Mouse (Mus musculus) heart, embryonic 12.5 days (tissue): ENCODE data around the gene Csrp1. TPM values are rescaled to one million over a fixed set of nuclear protein-coding genes. Genes with fewer than 3 reads are reported as not detected.

ENCODE experiments used
- ATAC-seq: fragments of 200-750 bp; cut with Nextera tagmentation; 2 replicates; pipeline ENCODE4 v1.8.0; 2017; ENCODE audit warnings: moderate TSS enrichment, moderate library complexity; ENCODE audit not compliant: insufficient number of reproducible peaks, low FRiP score
- H3K27ac ChIP-seq: fragments of 300-500 bp; sonication (generic); 2 replicates; pipeline ENCODE4 v1.5.1; 2016; ENCODE audit warnings: mild to moderate bottlenecking, moderate library complexity; ENCODE audit not compliant: poor library complexity, severe bottlenecking
- H3K27me3 ChIP-seq: fragments of 300-500 bp; sonication (generic); replicated peaks from 2 replicates; pipeline ENCODE4 v1.6.1; 2016; ENCODE audit warnings: mild to moderate bottlenecking, moderate library complexity
- H3K36me3 ChIP-seq: fragments of 300-500 bp; sonication (generic); 2 replicates; pipeline ENCODE4 v1.6.1; 2016; ENCODE audit warnings: mild to moderate bottlenecking, moderate library complexity
- H3K4me1 ChIP-seq: fragments of 300-500 bp; sonication (generic); replicated peaks from 2 replicates; pipeline ENCODE4 v1.6.1; 2016; ENCODE audit warnings: mild to moderate bottlenecking
- H3K4me2 ChIP-seq: fragments of 300-500 bp; sonication (generic); 2 replicates; pipeline ENCODE4 v1.6.1; 2016; ENCODE audit warnings: mild to moderate bottlenecking, moderate library complexity
- H3K4me3 ChIP-seq: fragments of 300-500 bp; sonication (generic); 2 replicates; pipeline ENCODE4 v1.5.1; 2016; ENCODE audit warnings: mild to moderate bottlenecking
- H3K9ac ChIP-seq: fragments of 300-500 bp; sonication (generic); 2 replicates; pipeline ENCODE4 v1.6.1; 2016; ENCODE audit warnings: mild to moderate bottlenecking, moderate library complexity
- H3K9me3 ChIP-seq: fragments of 300-500 bp; sonication (generic); replicated peaks from 2 replicates; pipeline ENCODE4 v1.6.1; 2016; ENCODE audit warnings: mild to moderate bottlenecking, moderate library complexity
- WGBS: fragments of 180-500 bp; shearing (Covaris S2); methylation state at CpG from one replicate; pipeline ENCODE4 v1.1.7; 2016; 5-methylcytosine and 5-hydroxymethylcytosine counted together
- polyA plus RNA-seq: library from polyadenylated mRNA; unstranded; fragments of >200 nt; fragmentation: Nextera tagmentation; extraction: Ambion mirVana; gene quantifications from 2 replicates; pipeline ENCODE4 v1.2.1, GENCODE M21; 2016

The Csrp1 gene
- polyA plus RNA-seq, 1 experiment from 2014 or later = 270 TPM

DNA sequence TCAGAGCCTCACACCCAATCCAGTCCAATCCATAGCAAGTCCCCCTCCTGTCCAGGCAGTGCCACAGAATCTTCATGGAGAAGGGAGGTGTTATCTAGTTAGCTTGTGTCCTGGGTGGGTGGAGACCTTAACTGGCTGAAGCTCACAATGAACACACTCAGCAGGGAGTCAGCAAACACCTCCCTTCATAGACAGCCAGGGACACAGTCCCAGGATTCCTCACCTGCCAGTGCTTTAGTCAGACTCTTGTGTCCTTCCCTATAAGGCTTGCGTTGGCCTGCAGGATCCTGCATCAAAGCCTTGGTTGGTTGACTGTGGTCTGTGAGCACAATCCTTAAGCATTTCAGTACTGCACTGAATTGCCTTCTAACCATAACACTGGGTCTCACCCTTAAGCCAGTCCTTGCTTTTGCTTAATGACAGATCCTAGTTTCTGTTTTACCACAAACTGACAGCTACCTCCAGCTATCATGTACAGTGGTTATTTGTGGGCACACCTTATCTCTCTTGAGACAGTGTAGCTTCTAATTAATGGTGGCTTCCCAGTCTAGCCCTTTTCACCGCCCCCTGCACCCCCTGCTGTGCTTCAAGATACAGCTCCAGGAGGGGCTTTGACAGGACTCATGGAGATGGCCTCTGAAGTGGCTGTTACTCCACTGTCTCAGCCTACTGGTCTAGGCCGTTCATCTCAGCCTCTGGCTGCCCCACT lies 4.8 kb upstream of the Csrp1 start:
- H3K27ac ChIP-seq = peak overlapping the region; percentile 92
- peak; percentile 51 for ATAC-seq
- WGBS = 24% methylated on average over 3 of the region's 3 CpGs

GRCm38 (mm10) chr1:135719486-135719885 lies 375 bp upstream of the Csrp1 start:
- H3K4me2 ChIP-seq = 0 out of 2 replicates have a peak overlapping the region, but pooled peaks have one; percentile 18
- H3K4me3 ChIP-seq = no peak overlapping the region
- H3K9ac ChIP-seq = 0 out of 2 replicates have a peak overlapping the region, but pooled peaks have one; percentile 3
- 0 out of 2 replicates have a peak, but pooled peaks cover 3% of the 10 kb centered on the region for H3K9me3 ChIP-seq
- ATAC-seq = peak; percentile 27; the same call in 1 of the 2 replicates
- 20% methylated on average over 9 of the region's 9 CpGs for WGBS
- H3K27ac ChIP-seq = no peak overlapping the region; the same call in 1 of the 2 replicates
- peaks cover 35% of the 10 kb centered on the region for H3K4me1 ChIP-seq
- no peaks in the 10 kb centered on the region for H3K36me3 ChIP-seq
- no peaks in the 10 kb centered on the region for H3K27me3 ChIP-seq

More for the DNA sequence above, 4.8 kb upstream of the Csrp1 start:
- H3K9ac ChIP-seq = no peak overlapping the region
- H3K27me3 ChIP-seq = no peaks in the 10 kb centered on the region
- no peaks in the 10 kb centered on the region for H3K36me3 ChIP-seq
- H3K4me3 ChIP-seq = no peak overlapping the region
- H3K4me1 ChIP-seq = peaks cover 42% of the 10 kb centered on the region
- no peaks in the 10 kb centered on the region for H3K9me3 ChIP-seq
- no peak overlapping the region; the same call in 1 of the 2 replicates for H3K4me2 ChIP-seq

- no peak overlapping the region for H3K4me2 ChIP-seq
- no peak overlapping the region for H3K9ac ChIP-seq
- H3K4me1 ChIP-seq = peaks cover 28% of the 10 kb centered on the region
- H3K9me3 ChIP-seq = 0 out of 2 replicates have a peak, but pooled peaks cover 3% of the 10 kb centered on the region
- WGBS = 65% methylated on average over 1 of the region's 1 CpGs
- no peak overlapping the region for H3K4me3 ChIP-seq
- ATAC-seq = no peak
- H3K27ac ChIP-seq = no peak overlapping the region
- H3K27me3 ChIP-seq = no peaks in the 10 kb centered on the region
- no peaks in the 10 kb centered on the region for H3K36me3 ChIP-seq
Measured at GRCm38 (mm10) chr1:135723016-135723415, 3.2 kb downstream of the Csrp1 start.

DNA sequence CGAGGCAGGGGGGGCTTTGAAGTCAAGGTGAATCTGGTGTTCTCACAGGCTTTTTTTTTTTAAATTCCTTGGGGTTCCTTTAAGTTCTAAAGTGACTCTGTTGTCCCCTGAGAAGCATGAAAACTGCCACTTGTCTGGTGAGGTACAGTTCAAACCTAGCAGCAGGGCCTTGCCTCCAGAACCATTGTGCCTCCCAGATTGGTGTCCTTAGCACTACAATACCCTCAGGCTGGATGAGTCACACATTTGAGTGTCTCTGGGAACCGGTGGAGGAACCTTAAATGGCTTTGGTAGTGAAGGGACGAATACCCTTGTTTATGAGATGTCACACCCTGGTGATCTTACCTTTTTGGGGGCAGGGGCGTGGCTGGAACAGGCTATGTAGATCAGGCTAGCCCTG lies 4.3 kb downstream of the Csrp1 start:
- no peak for ATAC-seq
- 54% methylated on average over 4 of the region's 4 CpGs for WGBS
- Histone ChIP-seq H3K27ac (no peak overlapping the region), H3K4me3 (no peak overlapping the region), H3K36me3 (no peaks in the 10 kb centered on the region), H3K4me2 (no peak overlapping the region), H3K9ac (no peak overlapping the region), H3K9me3 (0 out of 2 replicates have a peak, but pooled peaks cover 3% of the 10 kb centered on the region), H3K4me1 (peaks cover 35% of the 10 kb centered on the region), H3K27me3 (no peaks in the 10 kb centered on the region)

- no peak overlapping the region for H3K4me3 ChIP-seq
- 0 out of 2 replicates have a peak, but pooled peaks cover 3% of the 10 kb centered on the region for H3K9me3 ChIP-seq
- no peak for ATAC-seq
- H3K27me3 ChIP-seq = no peaks in the 10 kb centered on the region
- no peaks in the 10 kb centered on the region for H3K36me3 ChIP-seq
- 86% methylated on average over 6 of the region's 6 CpGs for WGBS
- no peak overlapping the region for H3K27ac ChIP-seq
- no peak overlapping the region for H3K4me2 ChIP-seq
- H3K4me1 ChIP-seq = peaks cover 36% of the 10 kb centered on the region
- no peak overlapping the region for H3K9ac ChIP-seq
Measured at GRCm38 (mm10) chr1:135725324-135725723, 5.5 kb downstream of the Csrp1 start.

GRCm38 (mm10) chr1:135725936-135726335 lies 6.1 kb downstream of the Csrp1 start:
- Histone ChIP-seq H3K27ac (no peak overlapping the region), H3K9me3 (0 out of 2 replicates have a peak, but pooled peaks cover 3% of the 10 kb centered on the region), H3K4me1 (peaks cover 38% of the 10 kb centered on the region), H3K36me3 (no peaks in the 10 kb centered on the region), H3K4me3 (no peak overlapping the region), H3K4me2 (no peak overlapping the region), H3K9ac (no peak overlapping the region), H3K27me3 (no peaks in the 10 kb centered on the region)
- ATAC-seq = no peak
- WGBS = 49% methylated on average over 7 of the region's 7 CpGs

- peak overlapping the region; percentile 92 for H3K9ac ChIP-seq
- H3K27ac ChIP-seq = peak overlapping the region; percentile 96
- peak overlapping the region; percentile 65 for H3K4me3 ChIP-seq
- WGBS = under 1% methylated on average over 33 of the region's 35 CpGs
- H3K27me3 ChIP-seq = no peaks in the 10 kb centered on the region
- peaks cover 58% of the 10 kb centered on the region for H3K4me1 ChIP-seq
- peak; percentile 82 for ATAC-seq
- no peaks in the 10 kb centered on the region for H3K36me3 ChIP-seq
- H3K9me3 ChIP-seq = no peaks in the 10 kb centered on the region
- peak overlapping the region; percentile 75 for H3K4me2 ChIP-seq
Measured at GRCm38 (mm10) chr1:135728631-135729366, 8.9 kb downstream of the Csrp1 start.

- Histone ChIP-seq H3K36me3 (no peaks in the 10 kb centered on the region), H3K4me2 (peak overlapping the region; percentile 75), H3K27ac (peak overlapping the region; percentile 96), H3K27me3 (no peaks in the 10 kb centered on the region), H3K9me3 (no peaks in the 10 kb centered on the region), H3K9ac (peak overlapping the region; percentile 92), H3K4me1 (peaks cover 62% of the 10 kb centered on the region), H3K4me3 (peak overlapping the region; percentile 65)
- under 1% methylated on average over 11 of the region's 11 CpGs for WGBS
- ATAC-seq = peak; percentile 36
Measured at GRCm38 (mm10) chr1:135729367-135729713, 9.5 kb downstream of the Csrp1 start.

GRCm38 (mm10) chr1:135729821-135730220 lies 10.0 kb downstream of the Csrp1 start:
- Histone ChIP-seq H3K4me2 (peak overlapping the region; percentile 75), H3K9ac (peak overlapping the region; percentile 92), H3K4me1 (peaks cover 67% of the 10 kb centered on the region), H3K27me3 (no peaks in the 10 kb centered on the region), H3K27ac (peak overlapping the region; percentile 96), H3K36me3 (no peaks in the 10 kb centered on the region), H3K9me3 (no peaks in the 10 kb centered on the region), H3K4me3 (peak overlapping the region; percentile 65)
- ATAC-seq = 0 out of 2 replicates have a peak, but pooled peaks have one; percentile 8
- WGBS = 9% methylated on average over 4 of the region's 4 CpGs

- H3K27ac ChIP-seq = peak overlapping the region; percentile 96
- peak overlapping the region; percentile 75 for H3K4me2 ChIP-seq
- H3K4me1 ChIP-seq = peaks cover 72% of the 10 kb centered on the region
- H3K9ac ChIP-seq = peak overlapping the region; percentile 92
- no peaks in the 10 kb centered on the region for H3K9me3 ChIP-seq
- H3K4me3 ChIP-seq = peak overlapping the region; percentile 65
- no peaks in the 10 kb centered on the region for H3K27me3 ChIP-seq
- ATAC-seq = no peak
- no peaks in the 10 kb centered on the region for H3K36me3 ChIP-seq
- WGBS = 6% methylated on average over 3 of the region's 3 CpGs
Measured at GRCm38 (mm10) chr1:135730296-135730695, 10.4 kb downstream of the Csrp1 start.

DNA sequence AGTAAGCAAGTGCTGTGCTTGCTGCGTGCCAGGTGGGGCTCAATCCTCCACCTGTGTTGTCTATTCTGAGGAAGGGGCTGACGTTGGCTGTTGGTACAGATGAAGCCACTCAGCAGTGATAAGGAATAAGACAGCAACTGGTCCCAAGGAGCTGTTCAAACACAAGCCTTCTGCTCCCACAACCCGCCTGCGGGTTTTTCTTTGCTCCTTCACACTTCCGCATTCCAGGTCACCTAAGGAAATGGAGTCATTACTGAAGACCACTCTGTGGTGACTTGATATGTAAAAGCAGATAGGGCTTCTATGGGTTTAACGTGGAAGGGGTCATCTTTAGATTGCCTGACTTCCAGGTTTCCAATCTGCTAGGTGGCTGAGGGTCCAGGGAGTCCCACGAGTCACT lies 11.5 kb downstream of the Csrp1 start:
- H3K36me3 ChIP-seq = peaks cover 4% of the 10 kb centered on the region; the same call in 1 of the 2 replicates
- ATAC-seq = no peak
- WGBS = 15% methylated on average over 7 of the region's 7 CpGs
- peak overlapping the region; percentile 65 for H3K4me3 ChIP-seq
- H3K4me2 ChIP-seq = peak overlapping the region; percentile 75
- H3K9me3 ChIP-seq = no peaks in the 10 kb centered on the region
- peak overlapping the region; percentile 96 for H3K27ac ChIP-seq
- H3K27me3 ChIP-seq = no peaks in the 10 kb centered on the region
- peaks cover 80% of the 10 kb centered on the region for H3K4me1 ChIP-seq
- H3K9ac ChIP-seq = peak overlapping the region; percentile 92
